Mouse (Mus musculus): ENCODE data around the gene En1.

En1 gene

GRCm38 (mm10) chr1:120628821-120629220 lies 26.6 kb downstream of the En1 start:
- DNase-seq (ENCODE audit: low spot score): no peak

- DNase-seq (ENCODE audit: low spot score): no peak
Observed at GRCm38 (mm10) chr1:120643380-120643779, 41.2 kb downstream of the En1 start.

- DNase-seq (ENCODE audit: low spot score): no peak
Observed at GRCm38 (mm10) chr1:120643848-120644711, 41.9 kb downstream of the En1 start.

- DNase-seq (ENCODE audit: low spot score): no peak
Observed at GRCm38 (mm10) chr1:120644755-120645154, 42.5 kb downstream of the En1 start.

- no peak for DNase-seq (ENCODE audit: low spot score)
Observed at GRCm38 (mm10) chr1:120650068-120650467, 47.9 kb downstream of the En1 start.

- DNase-seq (ENCODE audit: low spot score): no peak
Observed at GRCm38 (mm10) chr1:120651997-120652396, 49.8 kb downstream of the En1 start.

- no peak for DNase-seq (ENCODE audit: low spot score)
Observed at GRCm38 (mm10) chr1:120654950-120655396, 52.8 kb downstream of the En1 start.
